Mouse (Mus musculus) naive thymus-derived CD4-positive, alpha-beta T cell, adult 2 months (primary cell): ENCODE measurements around the gene Zfp639.
A peak's percentile ranks its signal among the peaks of the same experiment; 100 is the strongest.

ENCODE experiments used
- DNase-seq: peaks from one replicate; pipeline ENCODE4 v3.0.0-alpha.2; 2011; ENCODE audit warnings: low read depth

Zfp639 gene

GRCm38 (mm10) chr3:32505841-32506240 lies 4.2 kb upstream of the Zfp639 start:
- DNase-seq: no peak

GRCm38 (mm10) chr3:32506366-32507225 lies 3.5 kb upstream of the Zfp639 start:
- DNase-seq: no peak

GRCm38 (mm10) chr3:32508666-32509324 lies 1.3 kb upstream of the Zfp639 start:
- peak; percentile 93 for DNase-seq

GRCm38 (mm10) chr3:32510375-32511190 lies 524 bp downstream of the Zfp639 start:
- DNase-seq: peak; percentile 99

GRCm38 (mm10) chr3:32511191-32511550 lies 1.1 kb downstream of the Zfp639 start:
- DNase-seq: no peak

GRCm38 (mm10) chr3:32512686-32513284 lies 2.7 kb downstream of the Zfp639 start:
- no peak for DNase-seq

- DNase-seq: no peak
Observed at GRCm38 (mm10) chr3:32513528-32513927, 3.5 kb downstream of the Zfp639 start.

GRCm38 (mm10) chr3:32527181-32527580 lies 17.1 kb downstream of the Zfp639 start:
- DNase-seq: no peak

- DNase-seq: peak; percentile 94
Observed at GRCm38 (mm10) chr3:32529303-32529898, 19.3 kb downstream of the Zfp639 start, which contains the start of gene Mfn1. TSS of gene Mfn1 (plus strand) at chr3:32529465.

GRCm38 (mm10) chr3:32530041-32530440 lies 20.0 kb downstream of the Zfp639 start:
- DNase-seq: no peak

GRCm38 (mm10) chr3:32535692-32536091 lies 25.6 kb downstream of the Zfp639 start:
- no peak for DNase-seq

- no peak for DNase-seq
Observed at GRCm38 (mm10) chr3:32537556-32537955, 27.5 kb downstream of the Zfp639 start.

GRCm38 (mm10) chr3:32538091-32538490 lies 28.0 kb downstream of the Zfp639 start:
- no peak for DNase-seq

- DNase-seq: peak; percentile 11
Observed at GRCm38 (mm10) chr3:32553061-32553460, 43.0 kb downstream of the Zfp639 start.

GRCm38 (mm10) chr3:32563401-32563800 lies 53.3 kb downstream of the Zfp639 start:
- no peak for DNase-seq
